Mouse (Mus musculus) olfactory bulb, adult 2 months (tissue): ENCODE measurements around the gene Nr5a2. TPM values are rescaled to one million over a fixed set of nuclear protein-coding genes. Genes with fewer than 3 reads are reported as not detected.
A peak's percentile ranks its signal among the peaks of the same experiment; 100 is the strongest.

Source experiments
- H3K27ac ChIP-seq: fragments of 200-500 bp; 2 replicates; pipeline ENCODE4 v1.5.1; 2012; ENCODE audit warnings: low read depth, low read length; ENCODE audit not compliant: insufficient read depth
- H3K4me1 ChIP-seq: fragments of 200-500 bp; 2 replicates; pipeline ENCODE4 v1.6.1; 2012; ENCODE audit warnings: low read length; ENCODE audit not compliant: control insufficient read depth, insufficient read depth
- H3K4me3 ChIP-seq: fragments of 200-500 bp; 2 replicates; pipeline ENCODE4 v1.5.1; 2012; ENCODE audit warnings: mild to moderate bottlenecking, low read depth, low read length, moderate library complexity; ENCODE audit not compliant: insufficient read depth
- CTCF ChIP-seq: fragments of 200-500 bp; IDR thresholded peaks from 2 replicates; pipeline ENCODE4 v1.5.1; 2012; ENCODE audit warnings: low read depth, mild to moderate bottlenecking, low read length, moderate library complexity; ENCODE audit not compliant: insufficient read depth
- POLR2A ChIP-seq: fragments of 200-500 bp; IDR thresholded peaks from 2 replicates; pipeline ENCODE4 v1.6.1; 2012; ENCODE audit warnings: mild to moderate bottlenecking, low read depth, low read length, moderate library complexity; ENCODE audit not compliant: insufficient read depth
- WGBS: fragments of 180-500 bp; shearing (Covaris S2); methylation state at CpG from one replicate; pipeline ENCODE4 v1.1.7; 2018; 5-methylcytosine and 5-hydroxymethylcytosine counted together
- polyA plus RNA-seq: library from polyadenylated mRNA; stranded (reverse); fragments of >200 nt; gene quantifications from 2 replicates; pipeline ENCODE4 v1.2.4, GENCODE M21; 2012; ENCODE audit warnings: low replicate concordance; ENCODE audit not compliant: missing spikeins, insufficient read depth, insufficient read length

Nr5a2 gene
- polyA plus RNA-seq, 1 experiment: not detected

DNA sequence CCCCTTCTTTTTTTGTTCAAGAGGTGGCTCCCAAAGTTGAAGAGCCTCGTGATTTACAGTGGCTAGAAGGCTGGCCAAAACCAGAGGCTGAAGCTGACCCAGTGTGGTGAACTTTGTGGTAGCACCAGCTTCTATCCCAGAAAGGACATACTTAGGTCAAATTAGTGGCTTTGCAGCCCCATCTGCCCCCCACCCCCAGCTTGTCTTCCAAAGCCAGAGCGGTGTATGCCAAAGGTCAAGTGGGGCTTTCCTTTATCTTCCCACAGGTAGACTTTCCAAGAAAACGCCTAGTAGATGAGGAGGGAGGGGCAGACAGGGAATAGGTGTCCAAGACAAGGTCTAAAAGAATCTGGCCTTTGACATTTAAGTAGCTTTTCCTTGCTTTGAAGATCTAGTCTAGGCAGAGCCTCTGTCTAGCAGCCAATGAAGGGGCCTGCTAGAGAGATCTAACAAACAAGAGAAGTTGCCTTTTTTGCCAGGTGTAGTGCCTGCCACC is 9.0 kb downstream of the Nr5a2 start:
- TF ChIP-seq POLR2A (no peak), CTCF (no peak)
- Histone ChIP-seq H3K4me3 (no peak overlapping the region), H3K27ac (no peak overlapping the region), H3K4me1 (peaks cover 18% of the 10 kb centered on the region)
- WGBS: 44% methylated on average over 3 of the region's 3 CpGs

GRCm38 (mm10) chr1:136949323-136949741 is 10.9 kb downstream of the Nr5a2 start:
- H3K27ac ChIP-seq: no peak overlapping the region
- H3K4me3 ChIP-seq: no peak overlapping the region
- TF ChIP-seq POLR2A (no peak), CTCF (no peak)
- H3K4me1 ChIP-seq: peaks cover 18% of the 10 kb centered on the region
- WGBS: 6% methylated on average over 12 of the region's 12 CpGs

- no peak for TF ChIP-seq POLR2A
- peak overlapping the region; percentile 31 for H3K4me3 ChIP-seq
- H3K27ac ChIP-seq: no peak overlapping the region
- 1% methylated on average over 61 of the region's 61 CpGs for WGBS
- peaks cover 18% of the 10 kb centered on the region for H3K4me1 ChIP-seq
Observed at GRCm38 (mm10) chr1:136948511-136949275, 11.6 kb downstream of the Nr5a2 start.

GRCm38 (mm10) chr1:136948127-136948422 is 12.2 kb downstream of the Nr5a2 start:
- TF ChIP-seq CTCF (no peak), POLR2A (no peak)
- Histone ChIP-seq H3K27ac (no peak overlapping the region), H3K4me1 (peaks cover 18% of the 10 kb centered on the region), H3K4me3 (no peak overlapping the region)
- WGBS: 2% methylated on average over 7 of the region's 7 CpGs

GRCm38 (mm10) chr1:136947394-136948126 is 12.7 kb downstream of the Nr5a2 start:
- H3K4me3 ChIP-seq: no peak overlapping the region
- H3K4me1 ChIP-seq: peaks cover 14% of the 10 kb centered on the region
- no peak overlapping the region for H3K27ac ChIP-seq
- 8% methylated on average over 20 of the region's 20 CpGs for WGBS
- TF ChIP-seq CTCF: no peak

DNA sequence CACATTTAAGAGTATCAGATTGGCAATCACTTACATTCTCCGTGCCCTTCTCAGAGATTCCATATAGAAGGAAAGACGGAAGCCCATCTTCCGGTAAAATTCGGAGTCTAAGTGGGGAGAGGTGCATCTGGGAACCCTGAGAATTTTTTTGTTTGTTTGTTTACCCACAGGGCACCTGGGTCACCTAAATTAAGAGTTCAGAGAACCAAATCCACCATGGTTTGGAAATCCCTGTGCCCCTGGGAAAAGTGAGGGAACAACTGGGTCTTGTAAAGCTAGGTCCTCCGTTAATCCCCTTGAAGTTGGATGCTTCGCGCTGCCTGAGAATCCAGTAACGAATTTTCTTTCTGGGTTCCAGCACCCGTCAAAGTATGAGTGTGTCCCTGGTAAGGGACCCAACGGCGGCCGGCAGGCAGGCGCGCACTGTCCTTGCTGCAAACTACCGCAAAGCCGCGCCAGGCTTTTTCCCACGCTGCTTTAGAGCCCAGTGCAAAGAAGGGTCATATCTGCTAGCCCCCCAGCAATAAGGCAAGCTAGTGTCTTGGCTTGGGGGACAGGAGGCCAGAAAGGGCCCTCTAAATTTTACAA is 13.3 kb downstream of the Nr5a2 start:
- Histone ChIP-seq H3K4me1 (peaks cover 9% of the 10 kb centered on the region), H3K27ac (no peak overlapping the region), H3K4me3 (no peak overlapping the region)
- 5% methylated on average over 18 of the region's 18 CpGs for WGBS
- TF ChIP-seq POLR2A (no peak), CTCF (no peak)

GRCm38 (mm10) chr1:136946404-136946803 is 13.8 kb downstream of the Nr5a2 start:
- Histone ChIP-seq H3K4me1 (peaks cover 9% of the 10 kb centered on the region), H3K4me3 (no peak overlapping the region), H3K27ac (no peak overlapping the region)
- no peak for TF ChIP-seq POLR2A
- no peak for TF ChIP-seq CTCF
- 7% methylated on average over 8 of the region's 8 CpGs for WGBS

DNA sequence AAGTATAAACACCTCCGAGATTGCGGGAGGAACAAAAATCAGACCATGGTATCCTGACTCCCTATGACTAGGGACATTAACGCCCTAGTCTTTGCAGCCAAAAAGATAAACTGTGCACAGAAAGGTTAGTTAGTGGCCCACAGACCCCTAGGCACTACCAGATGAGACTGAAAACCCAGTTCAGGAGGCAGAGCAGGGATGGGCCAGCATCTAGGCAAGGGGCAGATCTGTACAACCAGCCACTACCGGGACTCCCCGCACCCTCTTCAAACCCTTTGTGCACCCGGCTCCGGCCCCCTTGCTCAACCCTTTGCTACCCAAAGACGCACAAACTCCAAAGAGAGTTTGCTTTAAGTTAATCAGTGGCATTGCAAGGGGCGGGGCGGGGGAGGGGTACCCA is 14.4 kb downstream of the Nr5a2 start:
- no peak overlapping the region for H3K27ac ChIP-seq
- 6% methylated on average over 10 of the region's 10 CpGs for WGBS
- H3K4me3 ChIP-seq: no peak overlapping the region
- peaks cover 9% of the 10 kb centered on the region for H3K4me1 ChIP-seq
- TF ChIP-seq CTCF: no peak
- no peak for TF ChIP-seq POLR2A

GRCm38 (mm10) chr1:136945426-136945825 is 14.8 kb downstream of the Nr5a2 start:
- Histone ChIP-seq H3K4me3 (no peak overlapping the region), H3K4me1 (peaks cover 9% of the 10 kb centered on the region), H3K27ac (no peak overlapping the region)
- no peak for TF ChIP-seq CTCF
- no peak for TF ChIP-seq POLR2A
- WGBS: 17% methylated on average over 7 of the region's 7 CpGs
